Mouse (Mus musculus) embryo, embryonic 11.5 days (tissue): Measurements from ENCODE around the gene Ap5s1.

ENCODE experiments used
- DNase-seq: peaks from one replicate; pipeline ENCODE4 v3.0.0-alpha.2; 2012; ENCODE audit warnings: low read depth, low spot score

The Ap5s1 gene

DNA sequence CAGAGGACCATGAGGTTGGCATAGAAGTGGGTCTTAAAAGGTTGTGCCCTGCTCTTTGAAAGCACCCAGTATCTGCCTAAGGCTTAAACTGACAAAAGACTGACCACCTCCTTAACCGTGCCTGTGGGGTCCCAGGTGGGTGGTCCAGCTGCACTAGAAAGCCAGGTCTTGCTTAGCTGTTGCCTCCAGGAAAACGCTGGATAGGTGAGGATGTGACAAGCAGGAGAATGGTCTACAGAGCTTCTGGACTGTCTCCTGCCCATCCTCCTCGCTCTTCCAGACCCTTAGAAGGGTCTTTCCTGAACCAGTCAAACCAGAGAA lies 19.3 kb upstream of the Ap5s1 start:
- DNase-seq: no peak

DNA sequence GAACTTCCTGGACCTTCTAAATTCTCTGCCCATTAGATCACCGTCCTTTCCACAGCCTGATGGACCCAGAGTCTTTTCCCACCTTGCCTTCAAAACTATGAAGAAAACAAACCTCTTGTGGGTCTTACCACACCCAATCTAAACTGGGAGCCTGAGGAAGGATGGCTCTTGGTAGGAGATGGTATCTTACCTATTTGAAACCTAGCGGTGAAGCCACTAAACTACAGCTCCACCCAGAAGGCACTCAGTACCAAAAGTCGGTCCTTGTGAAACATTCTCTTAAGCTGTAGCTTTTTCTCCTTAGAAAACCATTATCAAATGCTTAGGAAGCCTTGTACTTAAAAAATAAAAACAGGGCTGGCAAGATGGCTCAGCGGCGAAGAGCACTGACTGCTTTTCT lies 18.6 kb upstream of the Ap5s1 start:
- no peak for DNase-seq

DNA sequence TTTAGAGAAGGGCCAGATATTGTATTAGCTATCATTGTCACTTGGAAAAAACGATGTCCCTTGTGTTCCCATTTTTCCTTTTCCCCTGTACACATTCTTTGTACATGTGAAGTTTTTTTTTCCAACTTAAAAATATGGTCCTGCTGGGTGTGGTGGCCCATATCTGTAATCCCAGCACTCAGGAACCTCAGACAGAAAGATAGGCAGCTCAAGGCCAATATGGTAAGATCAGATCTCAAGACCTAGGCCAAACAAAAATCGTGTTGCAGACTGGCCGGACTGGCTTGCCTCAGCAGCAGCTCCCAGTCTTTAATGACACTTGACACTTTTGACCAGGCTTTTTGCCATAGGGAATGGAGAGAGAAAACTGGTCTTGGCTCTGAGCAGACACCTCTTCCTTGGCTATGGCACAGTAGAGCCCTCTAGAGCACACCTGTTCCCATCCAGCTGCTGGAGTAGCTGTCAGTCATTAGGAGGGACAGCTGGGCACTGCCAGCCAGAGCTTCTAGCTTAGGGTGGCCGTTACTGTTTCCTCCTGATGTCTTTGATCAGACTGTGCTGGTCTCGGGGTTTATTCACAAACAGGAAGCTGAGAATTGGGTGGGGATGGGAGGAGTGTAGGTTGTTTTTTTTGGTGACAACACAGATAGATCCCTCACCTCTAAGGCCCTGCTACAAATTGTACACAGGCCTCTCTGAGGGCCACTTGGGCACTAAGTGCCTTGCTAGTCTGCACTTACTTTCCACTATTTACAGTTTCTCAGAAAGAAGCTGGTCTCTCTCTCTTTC lies 17.2 kb upstream of the Ap5s1 start:
- no peak for DNase-seq

DNA sequence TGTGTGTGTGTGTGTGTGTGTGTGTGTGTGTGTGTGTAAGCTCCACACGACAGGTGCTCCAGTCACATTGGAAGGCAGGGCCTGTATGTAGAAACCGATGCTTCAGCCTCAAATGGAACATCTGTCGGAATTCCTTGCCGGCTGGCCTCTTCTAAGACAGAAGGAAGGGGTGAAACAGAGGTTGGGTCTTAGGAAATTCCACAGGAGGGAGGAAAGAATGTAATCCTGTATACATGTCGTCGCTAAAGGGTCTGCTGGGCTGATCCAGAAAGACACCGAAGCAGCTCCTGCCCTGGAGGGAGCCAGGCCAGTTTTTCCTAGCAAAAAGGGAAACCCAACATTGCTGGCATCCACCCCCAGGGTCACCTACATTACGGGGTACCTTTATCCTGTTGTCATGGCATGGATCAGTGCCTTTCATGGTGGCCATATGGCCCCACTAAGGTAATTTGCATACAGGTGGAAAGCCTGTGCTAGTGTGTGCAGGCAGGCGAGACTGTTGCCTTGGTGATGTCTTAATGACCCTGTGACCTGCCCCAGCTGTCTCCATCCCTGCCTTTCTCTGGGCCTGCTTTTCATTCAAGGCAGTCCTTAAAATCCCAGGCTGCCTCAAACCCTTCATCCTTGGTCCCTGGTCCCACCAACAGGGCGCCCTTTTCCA lies 16.4 kb upstream of the Ap5s1 start:
- DNase-seq: no peak

DNA sequence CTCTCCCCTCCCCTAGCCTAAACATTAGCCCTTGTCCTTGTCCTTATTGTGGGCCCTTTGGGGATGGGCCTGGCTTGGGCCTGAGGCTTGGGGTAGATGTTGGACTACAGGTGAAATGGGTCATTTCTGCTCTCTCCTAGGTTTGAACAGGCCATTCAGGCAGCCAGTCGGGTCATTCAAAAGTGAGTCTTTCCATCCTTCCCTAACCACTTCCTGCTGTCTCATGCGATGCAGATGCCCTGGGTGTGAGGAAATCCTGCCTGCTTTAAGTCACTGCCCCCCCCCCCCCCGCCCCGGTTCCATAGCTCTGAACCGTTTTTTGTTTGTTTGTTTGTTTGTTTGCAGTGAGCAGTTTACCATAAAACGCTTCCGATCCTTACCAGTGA lies 15.9 kb upstream of the Ap5s1 start:
- no peak for DNase-seq

DNA sequence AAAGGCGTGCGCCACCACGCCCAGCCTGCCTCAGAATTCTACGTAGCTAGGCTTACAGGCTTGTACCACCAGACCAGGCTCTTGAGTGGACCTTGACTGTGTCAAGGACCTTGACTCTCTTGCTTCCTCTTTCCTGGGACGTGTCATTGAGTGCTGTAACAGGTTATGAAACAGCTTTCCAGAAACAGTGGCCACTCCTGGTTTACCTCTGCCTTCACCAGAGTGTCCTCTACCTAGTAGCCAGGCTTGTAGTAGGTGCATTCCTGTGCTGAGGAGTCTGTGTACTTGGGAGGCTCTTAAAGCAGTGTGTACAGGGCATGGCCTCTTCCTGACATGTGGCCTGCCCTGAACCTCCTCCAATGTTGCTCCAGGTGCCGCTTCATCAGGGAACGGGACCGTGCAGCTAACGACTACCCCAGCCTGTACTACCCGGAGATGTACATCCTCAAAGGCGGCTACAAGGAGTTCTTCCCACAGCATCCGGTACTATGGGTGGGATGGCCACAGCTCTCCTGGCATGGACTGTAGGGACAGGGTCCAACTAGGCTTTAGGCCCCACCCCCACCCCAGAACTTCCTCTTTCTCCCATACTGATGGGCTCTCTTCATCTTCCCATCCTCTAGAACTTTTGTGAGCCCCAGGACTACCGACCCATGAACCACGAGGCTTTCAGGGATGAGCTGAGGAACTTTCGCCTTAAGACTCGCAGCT lies 10.1 kb upstream of the Ap5s1 start:
- no peak for DNase-seq

DNA sequence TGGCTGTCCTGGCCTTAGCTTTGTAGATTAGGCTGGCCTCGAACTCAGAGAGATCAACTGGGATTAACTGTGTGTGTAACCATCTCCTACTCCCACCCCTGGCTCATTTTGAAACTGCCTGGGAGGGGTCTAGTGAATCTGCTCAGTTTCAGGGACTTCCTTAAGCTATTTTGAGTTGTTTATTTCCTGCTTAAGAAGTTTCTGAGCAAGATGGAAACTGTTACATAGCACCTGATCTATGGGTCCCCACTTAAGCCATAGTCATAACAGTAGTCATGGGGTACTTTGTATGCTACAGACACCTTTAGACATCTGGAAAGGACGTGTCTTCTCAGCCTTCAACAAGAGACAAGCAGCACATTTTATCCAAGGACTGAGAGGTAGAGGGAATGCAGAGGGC lies 6.2 kb upstream of the Ap5s1 start:
- DNase-seq: no peak

DNA sequence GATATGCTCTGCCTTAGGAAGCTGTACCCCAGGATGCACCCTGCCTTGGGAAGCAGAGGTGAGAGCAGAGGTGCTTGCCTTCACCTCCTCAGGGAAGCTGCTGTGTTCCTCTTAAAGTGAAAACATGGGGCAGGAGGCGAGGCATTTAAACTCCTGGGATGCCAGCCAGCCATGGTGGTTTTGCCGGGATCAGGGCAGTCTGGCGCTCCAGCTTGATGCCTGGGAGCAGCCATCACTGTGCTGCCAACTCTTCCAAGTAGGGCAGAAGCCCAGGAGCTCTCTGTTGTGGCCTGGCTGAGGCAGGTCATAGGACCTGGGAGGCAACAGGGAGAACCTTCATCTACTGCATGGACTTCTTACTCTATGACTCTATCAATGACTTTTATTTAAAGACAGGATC lies 5.6 kb upstream of the Ap5s1 start:
- no peak for DNase-seq

DNA sequence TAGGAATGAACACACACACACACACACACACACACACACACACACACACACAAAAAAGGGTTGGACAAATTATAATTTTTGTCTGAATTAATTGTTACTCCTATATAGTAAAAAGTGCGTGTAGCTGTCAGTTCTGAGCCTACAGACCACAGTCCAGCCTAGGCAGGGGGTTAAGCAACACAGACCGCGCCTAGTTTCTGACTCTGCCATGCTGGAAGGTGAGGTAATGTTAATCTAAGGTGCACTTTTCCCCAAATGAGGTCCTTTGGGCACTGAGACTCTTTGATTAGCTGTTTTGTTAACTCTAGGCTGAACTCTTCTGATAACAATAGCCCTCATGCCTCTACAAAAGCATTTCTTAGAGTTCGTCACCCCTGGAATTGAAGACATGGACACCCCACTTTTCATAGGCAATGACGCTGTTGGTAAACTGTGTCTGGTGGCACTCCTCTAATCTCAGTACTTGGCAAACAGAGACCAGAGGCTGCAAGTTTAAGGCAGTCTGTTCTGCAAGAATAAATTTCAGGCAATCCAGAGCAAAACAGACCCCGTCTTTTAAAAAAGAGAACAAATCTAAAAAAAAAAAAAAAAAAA lies 3.0 kb upstream of the Ap5s1 start:
- DNase-seq: no peak

DNA sequence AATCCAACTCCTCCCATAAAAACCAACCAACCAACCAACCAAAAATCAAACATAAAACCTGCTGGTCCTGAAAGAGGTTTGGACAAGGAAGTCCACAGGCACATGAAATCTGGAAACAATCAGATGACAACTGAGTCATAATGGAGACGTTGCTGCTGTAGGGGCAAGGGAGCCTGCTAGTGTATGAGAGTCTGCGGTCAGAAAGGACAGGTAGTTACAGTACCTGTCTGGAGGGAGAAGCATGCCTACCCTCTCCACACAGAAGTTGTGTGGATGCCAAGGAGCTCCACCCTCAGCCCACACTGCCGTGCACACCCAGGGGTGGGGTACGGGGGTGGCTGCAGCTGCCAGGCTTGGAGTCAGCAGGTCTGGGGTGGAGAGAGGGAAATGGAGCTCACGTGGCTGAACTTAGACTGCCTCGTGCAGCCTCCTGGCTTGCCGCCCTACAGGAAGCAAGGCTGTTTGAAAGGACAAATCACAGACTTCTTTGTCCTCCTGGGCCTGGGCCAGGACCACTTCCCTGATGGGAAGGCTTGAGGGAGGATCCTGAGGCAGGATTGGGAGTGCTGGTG lies 2.4 kb upstream of the Ap5s1 start:
- no peak for DNase-seq

DNA sequence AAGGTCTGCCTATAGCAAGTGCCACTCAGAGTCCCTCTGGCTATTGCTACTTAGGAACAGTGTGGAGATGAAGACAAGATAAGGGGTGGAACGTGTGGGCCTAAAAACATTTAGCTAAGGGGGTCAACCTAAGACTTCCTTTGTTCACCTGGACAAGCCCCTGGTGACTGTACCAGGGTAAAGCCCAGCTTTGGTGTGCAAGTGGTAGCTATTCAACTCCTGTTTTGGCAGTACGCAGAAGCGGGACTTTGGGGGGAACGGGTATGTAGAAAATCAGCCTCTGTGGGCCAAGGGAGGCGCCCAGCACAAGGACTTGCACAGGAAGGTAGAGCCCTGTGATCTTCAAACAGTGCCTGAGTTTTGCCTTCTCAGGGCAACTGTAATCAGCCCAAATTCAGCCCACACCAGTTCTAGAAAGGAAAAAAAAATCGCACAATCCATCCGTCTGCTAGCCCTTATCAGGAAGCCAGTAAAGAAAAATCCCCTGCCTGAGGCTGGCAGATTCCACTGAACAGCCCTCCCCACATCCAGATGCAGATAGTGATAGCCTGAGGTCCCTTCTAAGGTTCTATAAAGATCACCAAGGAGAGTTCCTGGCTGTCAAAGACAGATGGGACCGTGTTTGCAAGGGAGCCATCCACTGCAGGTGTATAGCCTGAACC lies 1.2 kb upstream of the Ap5s1 start:
- DNase-seq: no peak

DNA sequence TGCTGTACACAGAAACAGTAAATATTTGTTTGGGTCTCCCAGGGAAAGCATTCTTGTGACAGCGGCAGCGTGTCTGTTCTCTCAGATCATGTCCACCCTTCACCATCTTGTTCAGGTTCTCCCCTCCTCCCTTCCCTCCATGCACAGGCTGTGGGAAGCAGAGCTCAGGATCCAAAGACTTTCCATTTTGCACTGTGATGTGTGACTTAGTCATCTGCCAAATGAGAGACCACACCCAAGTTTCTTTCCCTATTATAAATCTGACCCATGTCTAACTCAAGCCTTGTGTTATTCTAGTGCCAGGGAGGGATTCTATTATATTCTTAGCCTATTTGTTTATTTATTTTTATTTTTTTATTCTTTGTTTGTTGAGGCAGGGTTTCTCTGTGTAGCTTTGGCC lies 1.5 kb downstream of the Ap5s1 start:
- no peak for DNase-seq

DNA sequence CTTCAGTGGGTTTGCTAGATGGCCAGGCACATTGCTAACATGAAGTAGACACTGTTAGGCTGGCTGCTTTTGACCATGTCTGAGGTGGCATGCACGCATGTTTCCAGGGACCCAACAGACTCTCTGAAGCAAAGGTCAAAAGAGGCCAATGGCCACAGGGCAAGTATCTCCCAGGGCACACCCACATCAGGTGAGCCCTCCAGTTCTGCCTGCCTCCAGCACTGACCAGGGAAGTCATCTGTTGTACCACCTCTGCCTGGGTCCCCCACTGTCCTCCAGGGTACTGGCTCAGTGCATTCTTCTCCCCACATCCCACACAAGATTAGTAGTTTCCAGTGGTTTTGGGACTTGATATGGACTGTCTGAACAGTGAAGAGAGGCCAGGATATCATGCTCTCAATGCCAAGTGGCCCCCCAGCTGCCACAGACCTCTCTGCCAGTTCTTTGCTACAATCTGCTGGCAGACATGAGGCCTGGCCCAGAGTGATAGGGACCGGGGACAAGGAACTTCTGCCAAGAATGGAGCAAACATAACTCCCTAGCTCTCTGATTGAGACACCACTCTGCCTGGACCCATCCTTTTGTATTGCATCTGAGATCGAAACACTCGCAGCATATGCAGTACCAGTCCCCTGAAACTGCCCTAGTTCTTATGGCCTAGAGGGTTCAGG lies 2.4 kb downstream of the Ap5s1 start:
- DNase-seq: no peak

DNA sequence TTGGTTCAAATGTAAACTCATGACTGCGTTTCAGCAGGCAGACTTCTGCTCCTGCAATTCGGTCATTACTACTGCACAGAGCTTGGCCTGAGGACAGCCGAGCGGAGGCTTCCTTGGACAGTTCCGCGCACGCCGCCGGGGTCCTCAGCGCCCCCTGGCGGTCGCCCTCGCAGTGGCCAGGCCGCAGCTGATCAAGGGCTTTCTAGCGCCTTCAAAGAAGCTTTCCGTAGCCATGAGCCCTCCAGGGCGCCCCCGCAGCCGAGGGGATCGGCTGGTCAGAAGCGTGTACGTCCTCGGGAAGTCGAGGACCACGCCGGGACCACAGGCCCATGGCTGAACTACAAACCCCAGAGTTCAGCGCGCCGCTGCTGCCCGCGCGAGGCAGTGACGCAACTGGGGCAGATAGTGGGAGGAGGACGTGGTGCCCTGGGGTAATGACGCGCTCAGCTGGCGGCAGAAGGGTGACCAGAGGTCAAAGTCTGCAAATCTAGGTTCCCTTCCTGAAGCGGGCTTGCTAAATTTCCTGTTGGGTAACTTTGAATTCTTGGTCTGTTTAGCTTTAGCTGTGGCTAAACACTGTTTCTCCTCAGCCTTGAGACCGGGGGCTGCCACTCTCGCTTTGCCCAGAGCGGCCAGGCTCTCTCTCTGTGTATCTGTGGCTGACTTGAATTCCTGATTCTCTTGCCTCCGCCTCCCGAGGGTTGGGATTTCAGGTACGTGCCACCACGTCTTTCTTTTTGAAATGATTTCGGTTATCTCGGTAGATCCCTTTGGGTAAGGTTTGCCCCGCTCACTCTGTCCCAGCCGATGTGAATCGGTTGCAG lies 3.3 kb downstream of the Ap5s1 start:
- peak; percentile 91 for DNase-seq

DNA sequence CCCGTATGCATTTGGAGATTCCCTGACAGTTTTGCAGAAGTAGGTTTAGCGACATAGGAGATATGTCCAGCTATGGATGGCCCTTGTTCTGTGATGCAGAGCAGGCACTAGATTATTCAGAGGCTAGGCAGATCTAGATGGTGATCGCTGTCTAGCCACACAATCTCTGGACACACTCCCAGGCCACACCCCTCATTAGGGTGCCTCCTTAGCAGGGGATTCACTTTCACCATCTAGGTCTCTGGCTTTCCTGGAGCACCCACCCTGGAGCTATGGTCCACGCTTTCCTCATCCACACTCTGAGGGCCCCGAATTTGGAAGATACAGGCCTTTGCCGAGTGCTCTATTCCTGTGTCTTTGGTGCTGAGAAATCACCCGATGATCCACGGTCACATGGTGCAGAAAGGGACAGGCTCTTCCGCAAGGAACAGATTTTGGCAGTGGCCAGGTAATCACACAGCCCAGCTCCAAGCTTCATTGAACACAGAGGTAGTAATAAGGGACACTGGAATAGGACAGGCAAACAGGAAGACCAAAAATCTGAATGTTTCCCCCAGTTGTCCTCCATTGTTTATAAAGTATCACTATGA lies 4.2 kb downstream of the Ap5s1 start:
- no peak for DNase-seq

DNA sequence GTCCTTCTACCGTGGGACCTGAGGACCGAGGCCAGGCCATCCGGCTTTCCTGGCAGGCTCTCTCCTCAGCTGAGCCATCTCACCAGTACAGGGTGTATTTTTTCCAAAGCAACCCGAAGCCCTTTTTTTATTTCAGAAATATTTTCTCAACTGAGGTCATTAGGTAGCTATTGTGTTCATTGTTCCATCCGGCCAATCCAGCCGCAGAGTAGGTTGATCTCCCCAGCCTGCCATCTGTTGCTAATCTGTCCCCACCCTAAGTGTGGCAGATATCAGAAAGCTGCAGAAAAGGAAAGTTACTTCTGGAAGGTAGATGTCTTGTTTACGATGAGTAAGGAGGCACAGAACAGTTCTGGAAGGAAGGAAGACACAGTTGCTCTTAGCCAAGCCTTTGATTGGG lies 6.9 kb downstream of the Ap5s1 start:
- DNase-seq: no peak

DNA sequence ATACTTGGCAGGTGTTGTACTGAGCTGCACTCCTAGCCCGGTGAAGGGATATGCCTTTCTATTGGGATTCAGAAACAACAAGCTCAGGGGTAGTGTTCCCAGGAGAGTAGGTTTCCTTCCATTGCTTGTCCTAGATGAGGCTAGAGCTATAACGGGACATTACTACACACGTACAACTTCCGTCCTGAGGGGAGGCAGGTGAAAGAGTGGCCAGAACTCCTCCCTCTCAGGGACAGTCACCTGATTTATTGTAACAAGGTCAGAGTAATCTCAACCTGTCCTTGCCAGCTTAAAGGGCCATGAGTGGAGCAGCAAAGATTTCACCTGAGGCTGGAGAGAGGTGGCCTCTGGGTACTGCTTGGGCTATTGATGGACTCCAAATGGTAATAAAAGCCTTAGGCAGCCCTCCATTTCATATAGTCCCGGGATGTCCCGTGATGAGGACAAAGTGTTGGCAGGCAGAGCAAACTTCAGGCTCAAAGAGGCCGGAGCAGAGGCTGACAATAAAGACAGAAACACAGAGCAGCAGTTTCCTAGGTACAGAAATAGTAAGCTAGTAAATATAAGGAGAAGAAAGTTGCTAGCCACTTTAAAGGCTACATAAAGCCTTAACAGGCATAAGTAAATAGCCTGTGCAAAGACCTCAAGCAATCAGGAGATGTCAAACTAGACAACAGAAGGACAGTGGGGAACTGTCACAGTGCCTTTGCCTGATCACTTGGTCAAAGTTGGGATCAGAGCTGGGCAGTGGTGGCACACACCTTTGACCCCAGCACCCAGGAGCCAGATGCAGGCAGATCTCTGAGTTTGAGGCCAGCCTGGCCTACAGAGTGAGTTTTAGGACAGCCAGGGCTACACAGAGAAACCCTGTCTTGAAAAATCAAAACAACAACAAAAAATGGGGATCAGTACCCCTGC lies 9.3 kb downstream of the Ap5s1 start:
- no peak for DNase-seq

DNA sequence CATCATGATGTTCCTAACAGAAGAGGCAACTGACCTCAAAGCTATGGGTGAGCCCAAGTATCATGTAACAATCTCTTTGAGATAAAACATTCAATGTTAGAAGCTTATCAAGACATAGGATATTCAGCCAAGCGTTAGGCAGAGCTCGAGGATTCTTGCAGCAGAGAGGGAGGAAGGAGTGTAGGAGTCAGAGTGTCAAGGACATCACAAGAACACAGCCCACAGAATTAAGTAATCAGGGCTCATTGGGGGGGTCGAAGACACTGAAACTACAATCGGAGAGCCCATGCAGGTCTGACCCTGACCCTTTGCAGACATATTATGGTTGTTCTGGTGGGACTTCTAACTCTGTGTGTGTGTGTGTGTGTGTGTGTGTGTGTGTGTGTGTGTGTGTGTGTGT lies 13.2 kb downstream of the Ap5s1 start:
- no peak for DNase-seq
